Comparison of ENCODE assay signal across 23 mouse cellular contexts in genomic region chr5:26171662-26172384, GRCm38 (mm10). TPM values are rescaled to one million over a fixed set of nuclear protein-coding genes. Genes with fewer than 3 reads are reported as not detected.
DNase-seq lines count a peak whose midpoint lies in the region; ATAC-seq lines count a peak whose summit lies in the region.
"Had no signal": no experiment of that assay in that cellular context is flagged by ENCODE, and none has a peak within 500 bp of the region (broad histone marks: within the 10 kb centered on the region; RNA-seq: fewer than 3 reads in every experiment).

No protein-coding gene starts in this region.

- WGBS in hindbrain, embryonic 15.5 days: 53% methylated on average over 5 of the region's 5 CpGs
- 80% methylated on average over 5 of the region's 5 CpGs for WGBS in hindbrain, embryonic 12.5 days
- WGBS in neural tube, embryonic 13.5 days: 62% methylated on average over 5 of the region's 5 CpGs
- 79% methylated on average over 5 of the region's 5 CpGs for WGBS in forebrain, embryonic 10.5 days

- 0 out of 2 replicates have a peak, but pooled peaks have one; percentile 30 for ATAC-seq in hindbrain, embryonic 15.5 days (ENCODE audit: low FRiP score, low read depth)
- ATAC-seq in hindbrain, embryonic 12.5 days (ENCODE audit: low FRiP score): no peak
- peak; percentile 29; the same call in 1 of the 2 replicates for ATAC-seq in neural tube, embryonic 13.5 days (ENCODE audit: low read depth)
- ATAC-seq: forebrain, embryonic 15.5 days; intestine, embryonic 16.5 days had no signal

- no peaks in the 10 kb centered on the region for H3K27me3 ChIP-seq in hindbrain, embryonic 15.5 days
- no peaks in the 10 kb centered on the region for H3K27me3 ChIP-seq in hindbrain, embryonic 12.5 days
- H3K27me3 ChIP-seq in neural tube, embryonic 13.5 days: no peaks in the 10 kb centered on the region
- no peaks in the 10 kb centered on the region for H3K27me3 ChIP-seq in forebrain, embryonic 10.5 days (ENCODE audit: poor library complexity, severe bottlenecking)
- H3K27me3 ChIP-seq: forebrain, embryonic 15.5 days; heart, embryonic 12.5 days had no signal

- intact Hi-C loops in heart, postnatal 14 days (cut with DNase I): no loop called here

- H3K4me1 ChIP-seq in hindbrain, embryonic 15.5 days (replicated peaks): peaks cover 10% of the 10 kb centered on the region; the same call in 1 of the 2 replicates
- H3K4me1 ChIP-seq in hindbrain, embryonic 12.5 days: no peaks in the 10 kb centered on the region
- peaks cover 8% of the 10 kb centered on the region; the same call in 1 of the 2 replicates for H3K4me1 ChIP-seq in neural tube, embryonic 13.5 days (replicated peaks)
- H3K4me1 ChIP-seq in forebrain, embryonic 10.5 days: no peaks in the 10 kb centered on the region
- H3K4me1 ChIP-seq: forebrain, embryonic 15.5 days; heart, embryonic 12.5 days had no signal

- H3K9me3 ChIP-seq in hindbrain, embryonic 15.5 days: no peaks in the 10 kb centered on the region
- H3K9me3 ChIP-seq in hindbrain, embryonic 12.5 days (replicated peaks): no peaks in the 10 kb centered on the region
- H3K9me3 ChIP-seq in neural tube, embryonic 13.5 days: no peaks in the 10 kb centered on the region
- H3K9me3 ChIP-seq in forebrain, embryonic 10.5 days: no peaks in the 10 kb centered on the region
- H3K9me3 ChIP-seq: forebrain, embryonic 15.5 days; heart, embryonic 12.5 days had no signal

- no peak overlapping the region for H3K27ac ChIP-seq in hindbrain, embryonic 15.5 days (replicated peaks)
- no peak overlapping the region for H3K27ac ChIP-seq in hindbrain, embryonic 12.5 days
- no peak overlapping the region for H3K27ac ChIP-seq in neural tube, embryonic 13.5 days (replicated peaks)
- H3K27ac ChIP-seq in forebrain, embryonic 10.5 days: no peak overlapping the region
- H3K27ac ChIP-seq: forebrain, embryonic 15.5 days had no signal

- no peaks in the 10 kb centered on the region for H3K36me3 ChIP-seq in hindbrain, embryonic 15.5 days
- no peaks in the 10 kb centered on the region for H3K36me3 ChIP-seq in hindbrain, embryonic 12.5 days
- H3K36me3 ChIP-seq in neural tube, embryonic 13.5 days: no peaks in the 10 kb centered on the region
- H3K36me3 ChIP-seq in forebrain, embryonic 10.5 days (replicated peaks): no peaks in the 10 kb centered on the region
- H3K36me3 ChIP-seq: forebrain, embryonic 15.5 days; heart, embryonic 12.5 days had no signal

- no peak overlapping the region for H3K9ac ChIP-seq in hindbrain, embryonic 15.5 days
- H3K9ac ChIP-seq in hindbrain, embryonic 12.5 days: no peak overlapping the region
- H3K9ac ChIP-seq in neural tube, embryonic 13.5 days: no peak overlapping the region
- H3K9ac ChIP-seq: forebrain, embryonic 15.5 days; heart, embryonic 12.5 days had no signal

- H3K4me2 ChIP-seq in hindbrain, embryonic 15.5 days: no peak overlapping the region
- H3K4me2 ChIP-seq in hindbrain, embryonic 12.5 days (replicated peaks): no peak overlapping the region
- no peak overlapping the region for H3K4me2 ChIP-seq in neural tube, embryonic 13.5 days
- H3K4me2 ChIP-seq: forebrain, embryonic 15.5 days; heart, embryonic 12.5 days had no signal

- H3K4me3 ChIP-seq in hindbrain, embryonic 15.5 days: no peak overlapping the region
- no peak overlapping the region for H3K4me3 ChIP-seq in hindbrain, embryonic 12.5 days
- H3K4me3 ChIP-seq in neural tube, embryonic 13.5 days: no peak overlapping the region
- no peak overlapping the region for H3K4me3 ChIP-seq in forebrain, embryonic 10.5 days
- H3K4me3 ChIP-seq: forebrain, embryonic 15.5 days; heart, embryonic 12.5 days had no signal

- DNase-seq in heart, adult 11 months: peak; percentile 43
- DNase-seq in heart, postnatal 14 days: no peak
- DNase-seq in neural tube, embryonic 10.5 days (ENCODE audit: extremely low spot score, low spot score): no peak
- no peak for DNase-seq in forebrain, embryonic 10.5 days (ENCODE audit: extremely low spot score, low spot score)
- DNase-seq: adrenal gland, postnatal 10 days; cerebellum, adult 11-12 months; cerebellum, adult 9-10 months; cerebellum, postnatal 25 days; gastrocnemius, postnatal 36 days; heart, adult 18-20 months; heart, postnatal 36 days had no signal

RNA-seq across cellular contexts. Expression of gene Gm10220, which starts 50.6 kb away (rescaled TPM):
- not detected for total RNA-seq in heart, postnatal 14 days (2021)
- polyA plus RNA-seq in hindbrain, embryonic 15.5 days (2015; fragmentation: Nextera tagmentation; extraction: Ambion mirVana): 0.10 and 0.14 TPM in 2 replicates
- polyA plus RNA-seq in hindbrain, embryonic 12.5 days (2016; fragmentation: Nextera tagmentation; extraction: Ambion mirVana): not detected in 2 replicates
- 0.12 and 0.25 TPM in 2 replicates for polyA plus RNA-seq in neural tube, embryonic 13.5 days (2015; fragmentation: Nextera tagmentation; extraction: Ambion mirVana)
- not detected in 2 replicates for polyA plus RNA-seq in forebrain, embryonic 10.5 days (2016; fragmentation: Nextera tagmentation; extraction: Ambion mirVana)
- total RNA-seq: adrenal gland, postnatal 10 days; adrenal gland, postnatal 4 days; gastrocnemius, adult 8-10 months; gastrocnemius, postnatal 36 days; heart, adult 18-20 months; MEL had no signal
- polyA plus RNA-seq: C2C12; cortical plate, adult 2 months; heart, embryonic 16.5 days; intestine, embryonic 16.5 days had no signal
